Mouse (Mus musculus) liver, postnatal 0 days (tissue): Measurements from ENCODE around the gene Gnao1.

Source experiments
- CTCF ChIP-seq: sonication (generic); IDR thresholded peaks from 2 replicates; pipeline ENCODE4 v1.5.1; 2016; ENCODE audit warnings: antibody characterized with exemption, low read depth
- EP300 ChIP-seq: IDR thresholded peaks from 2 replicates; pipeline ENCODE4 v1.6.1; 2016; ENCODE audit warnings: antibody characterized with exemption, low read depth, mild to moderate bottlenecking

DNA sequence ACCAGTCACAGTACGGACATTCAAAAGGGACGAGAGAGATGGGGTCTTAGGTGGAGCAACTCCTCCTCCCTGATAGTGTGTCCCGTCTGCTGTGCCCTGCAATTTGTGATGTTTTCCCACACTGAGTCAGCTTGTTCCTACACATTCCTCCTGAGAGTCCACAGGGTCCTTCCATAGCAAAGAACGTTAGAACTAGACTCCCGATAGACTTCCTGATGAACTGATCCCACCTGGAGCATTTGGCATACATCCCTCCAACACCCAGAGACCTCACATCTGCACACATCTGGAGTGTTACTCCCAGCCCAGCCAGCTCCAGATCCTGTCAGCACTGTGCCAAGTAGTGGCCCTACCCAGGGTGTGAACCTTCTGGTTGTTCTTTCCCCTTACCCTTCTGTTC lies 76.4 kb downstream of the Gnao1 start:
- TF ChIP-seq EP300 (no peak), CTCF (no peak)
